Mouse (Mus musculus) 3T3-L1 (cell line): ENCODE measurements around the gene Snx7.

ENCODE experiments used
- DNase-seq: peaks from one replicate; pipeline ENCODE4 v3.0.0-alpha.2; 2015; ENCODE audit warnings: low read depth, low spot score

The Snx7 gene

GRCm38 (mm10) chr3:117868637-117869323 lies at the start of gene Snx7:
TSS of gene Snx7 (minus strand) at chr3:117868936.
- peak; percentile 78 for DNase-seq

GRCm38 (mm10) chr3:117915420-117915819 lies 46.7 kb upstream of the Snx7 start:
- DNase-seq: no peak

- DNase-seq: no peak
These were observed 25.0 kb upstream of the Snx7 start for GRCm38 (mm10) chr3:117893736-117894135.

- DNase-seq: peak; percentile 55
These were observed 6.7 kb upstream of the Snx7 start for GRCm38 (mm10) chr3:117875450-117875849.

DNA sequence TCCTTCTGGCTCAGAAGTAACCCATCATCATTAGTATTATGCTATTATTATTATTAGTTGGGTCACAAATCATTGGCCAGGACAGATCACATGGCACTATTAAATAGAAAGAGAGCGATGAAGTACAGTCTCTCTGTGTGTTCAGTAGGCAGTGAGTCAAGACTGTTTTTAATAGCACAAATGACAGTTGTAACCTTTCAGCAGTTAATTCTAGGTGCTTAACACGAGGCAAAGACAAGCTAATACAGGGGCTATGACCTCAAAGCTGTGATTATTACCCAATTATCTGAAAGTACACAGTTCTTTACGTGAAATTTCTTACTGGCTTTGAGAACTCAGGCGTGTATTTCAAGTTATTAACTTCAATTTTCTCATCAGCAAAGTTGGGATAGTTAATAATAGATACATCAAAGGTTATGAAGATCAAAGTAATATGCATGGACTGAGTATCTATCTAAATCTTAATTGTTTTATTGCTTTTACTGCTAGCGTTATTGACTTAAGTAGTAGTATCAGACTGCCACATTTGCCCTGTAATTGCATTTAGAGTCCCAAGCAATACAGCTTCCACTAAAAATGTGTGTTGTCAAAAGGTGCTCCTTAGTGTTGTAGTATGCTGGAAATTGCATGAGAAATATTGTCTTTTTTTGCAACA lies 4.6 kb upstream of the Snx7 start:
- DNase-seq: no peak

DNA sequence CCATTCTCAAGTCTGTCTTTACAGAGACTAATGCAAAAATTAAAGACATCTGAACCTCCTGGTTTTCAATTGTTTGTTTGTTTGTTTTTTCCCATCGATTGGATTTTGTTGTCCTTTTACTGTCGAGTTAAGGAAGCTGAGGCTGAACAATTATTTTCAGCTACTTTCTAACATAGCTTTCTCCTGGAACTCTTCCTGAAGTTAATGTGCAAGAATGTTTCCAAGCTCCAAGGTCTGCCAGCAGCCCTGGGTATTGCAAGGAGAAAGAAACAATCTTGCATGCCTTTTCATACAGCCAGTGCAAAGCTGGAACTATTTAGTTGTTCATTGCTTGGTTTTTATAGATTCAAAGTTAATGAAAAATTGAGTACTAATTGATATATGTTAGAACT lies 584 bp upstream of the Snx7 start:
- DNase-seq: peak; percentile 58

DNA sequence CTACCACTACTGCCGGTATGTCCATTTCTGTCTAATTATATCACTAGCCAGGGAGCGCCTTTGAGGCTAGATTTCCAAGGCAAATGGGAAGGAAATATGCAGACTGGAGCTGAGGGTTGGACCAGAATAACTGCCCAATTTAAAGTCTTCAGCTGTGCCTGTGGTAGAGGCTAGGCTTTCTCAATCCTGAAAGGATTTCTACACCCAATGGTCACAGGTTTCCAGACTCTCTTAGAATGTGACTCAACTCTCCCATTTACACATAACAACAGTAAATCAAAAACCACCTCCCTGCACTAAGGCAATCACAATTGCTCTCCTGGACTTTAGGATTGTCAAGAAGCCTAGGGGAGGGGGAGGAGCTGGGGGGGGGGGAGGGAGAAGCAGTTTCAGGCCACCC lies 645 bp downstream of the Snx7 start:
- peak; percentile 57 for DNase-seq

GRCm38 (mm10) chr3:117866696-117867407 lies 1.9 kb downstream of the Snx7 start:
- no peak for DNase-seq

DNA sequence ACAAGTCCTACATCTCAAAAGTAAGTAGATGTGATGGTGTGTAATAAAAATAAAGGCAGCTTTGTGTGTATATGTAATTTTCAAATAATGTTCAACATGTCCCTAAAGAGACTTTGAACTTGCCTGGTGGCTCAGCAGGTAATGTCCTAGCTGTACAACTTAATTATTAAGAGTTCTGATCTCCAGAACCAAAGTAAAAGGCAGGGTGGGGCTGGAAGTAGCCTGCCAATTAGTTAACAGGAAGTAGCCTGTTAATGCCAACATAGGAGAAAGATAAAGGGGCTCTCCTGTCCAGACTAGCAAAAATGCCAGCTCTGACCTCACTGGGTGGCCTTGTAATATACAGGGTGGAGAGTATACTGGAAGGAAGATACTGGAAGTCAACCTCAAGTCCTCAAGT lies 3.1 kb downstream of the Snx7 start:
- DNase-seq: no peak

DNA sequence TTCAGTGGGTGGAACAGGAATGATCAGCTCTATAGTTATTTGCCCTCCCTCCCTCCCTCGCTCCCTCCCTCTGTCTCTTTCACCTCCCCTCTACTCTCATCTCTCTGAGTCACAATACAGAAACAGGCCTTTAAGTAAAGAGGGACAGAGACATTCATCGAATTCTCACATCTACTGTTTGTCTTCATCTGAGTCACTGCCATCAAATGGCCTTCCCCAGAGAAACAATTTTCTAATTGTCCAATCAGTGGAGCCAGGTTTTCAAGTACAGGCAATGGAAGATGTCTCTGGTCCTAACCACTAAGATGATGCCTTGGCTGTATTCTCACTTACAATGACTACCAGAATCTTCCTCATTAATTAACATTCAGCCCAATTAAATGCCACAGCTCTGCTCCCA lies 5.8 kb downstream of the Snx7 start:
- no peak for DNase-seq

DNA sequence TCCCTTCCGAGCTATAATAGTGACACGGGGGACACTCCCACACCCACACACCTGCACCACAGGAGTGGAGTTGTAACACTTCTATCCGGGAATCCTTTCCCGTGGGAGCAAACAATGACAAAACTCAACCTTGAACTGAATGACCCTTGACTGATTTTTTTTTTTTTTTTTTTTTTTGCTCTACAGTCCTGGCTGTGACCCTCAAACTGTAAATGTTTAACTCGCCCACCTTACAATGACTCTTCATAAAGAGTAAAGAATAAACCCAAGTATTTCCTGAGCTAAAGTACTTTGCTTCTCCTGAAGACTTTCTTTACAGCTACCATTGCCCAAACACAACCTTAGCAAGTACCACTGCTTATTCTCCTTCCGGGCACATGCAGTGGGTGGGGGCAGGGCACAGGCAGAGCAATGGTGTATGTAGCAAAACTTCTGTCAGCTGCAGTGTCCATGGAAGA lies 6.7 kb downstream of the Snx7 start:
- DNase-seq: no peak

DNA sequence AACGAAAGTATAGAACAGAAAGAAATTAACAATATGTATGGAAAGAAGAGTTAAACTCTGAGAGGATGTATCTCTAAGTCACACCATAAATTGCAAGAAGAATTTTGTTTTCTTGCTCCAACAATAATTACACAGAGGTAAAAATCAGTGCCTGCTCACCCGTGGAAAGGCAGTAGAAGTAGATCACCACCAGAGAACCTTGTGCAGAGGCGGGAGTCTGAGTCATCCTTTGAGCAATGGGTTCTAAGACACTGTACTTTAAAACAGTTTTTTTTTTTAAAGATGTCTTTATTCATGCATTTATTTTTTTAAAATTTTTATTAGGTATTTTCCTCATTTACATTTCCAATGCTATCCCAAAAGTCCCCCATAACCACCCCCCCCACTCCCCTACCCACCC lies 9.7 kb downstream of the Snx7 start:
- no peak for DNase-seq

- DNase-seq: no peak
These were observed 15.0 kb downstream of the Snx7 start for GRCm38 (mm10) chr3:117853729-117854128.

GRCm38 (mm10) chr3:117852054-117852361 lies 16.7 kb downstream of the Snx7 start:
- DNase-seq: no peak

GRCm38 (mm10) chr3:117851278-117852053 lies 17.3 kb downstream of the Snx7 start:
- no peak for DNase-seq

GRCm38 (mm10) chr3:117848866-117849265 lies 19.9 kb downstream of the Snx7 start:
- DNase-seq: no peak

DNA sequence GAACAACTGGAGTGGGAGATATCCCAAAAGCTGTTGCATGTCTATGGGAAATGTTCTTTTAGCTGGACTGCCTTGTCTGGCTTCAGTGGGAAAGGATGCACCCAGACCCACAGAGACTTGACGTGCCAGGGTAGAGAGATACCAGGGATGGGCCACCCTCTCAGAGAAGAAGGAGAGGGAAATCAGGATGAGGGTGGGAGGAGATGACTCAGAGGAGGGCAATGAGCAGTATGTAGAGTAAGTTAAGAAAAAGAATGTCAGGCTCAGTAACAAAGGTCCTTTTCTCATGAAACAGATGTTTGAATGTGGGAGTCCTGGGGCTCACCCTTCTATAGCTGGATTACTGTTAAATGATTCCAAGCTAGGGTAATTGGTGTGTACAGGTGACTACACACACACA lies 26.1 kb downstream of the Snx7 start:
- DNase-seq: peak; percentile 11

DNA sequence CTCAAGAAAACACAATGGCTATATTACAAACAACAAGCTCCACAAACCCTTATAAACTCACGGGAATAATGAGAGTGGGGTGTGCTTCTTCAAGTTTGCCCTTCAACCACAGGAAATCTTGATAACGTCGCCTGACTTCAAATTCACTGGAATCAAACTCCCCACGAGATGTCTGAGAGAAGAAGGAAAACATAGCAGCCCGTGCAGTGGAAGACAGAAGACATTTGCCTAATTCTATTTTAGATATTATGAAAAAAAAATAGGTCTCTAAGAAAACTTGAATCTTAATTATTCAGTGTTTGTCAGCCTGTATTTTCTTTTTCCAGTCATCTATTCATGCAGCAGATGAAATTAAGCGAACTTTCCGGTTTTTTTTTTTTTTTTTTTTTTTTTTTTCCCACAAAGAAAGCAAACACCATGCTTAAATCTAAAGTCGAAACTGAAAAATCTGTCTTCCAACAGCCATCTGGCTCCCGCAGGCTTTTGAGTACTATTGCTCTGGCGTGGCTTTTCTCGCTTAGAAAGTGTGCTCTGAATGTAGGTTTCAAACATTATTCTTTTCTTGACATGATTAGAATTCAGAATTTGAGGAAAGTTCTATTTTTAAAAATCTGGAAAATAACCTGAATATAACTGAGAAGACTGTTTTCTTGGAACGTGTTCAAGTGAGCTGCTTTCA lies 28.7 kb downstream of the Snx7 start:
- no peak for DNase-seq

- DNase-seq: no peak
These were observed 30.7 kb downstream of the Snx7 start for GRCm38 (mm10) chr3:117838020-117838419.

GRCm38 (mm10) chr3:117826486-117827200 lies 42.1 kb downstream of the Snx7 start:
- DNase-seq: no peak

- DNase-seq: no peak
These were observed 45.5 kb downstream of the Snx7 start for GRCm38 (mm10) chr3:117823218-117823617.
